Mouse (Mus musculus) layer of hippocampus, adult 11-12 months (tissue): ENCODE results near the gene Cemip2.

Source experiments
- DNase-seq: peaks from one replicate; pipeline ENCODE4 v3.0.0; 2022; ENCODE audit warnings: low spot score

The Cemip2 gene

GRCm38 (mm10) chr19:21780663-21781062, 2.5 kb downstream of the Cemip2 start:
- DNase-seq, result no peak

DNA sequence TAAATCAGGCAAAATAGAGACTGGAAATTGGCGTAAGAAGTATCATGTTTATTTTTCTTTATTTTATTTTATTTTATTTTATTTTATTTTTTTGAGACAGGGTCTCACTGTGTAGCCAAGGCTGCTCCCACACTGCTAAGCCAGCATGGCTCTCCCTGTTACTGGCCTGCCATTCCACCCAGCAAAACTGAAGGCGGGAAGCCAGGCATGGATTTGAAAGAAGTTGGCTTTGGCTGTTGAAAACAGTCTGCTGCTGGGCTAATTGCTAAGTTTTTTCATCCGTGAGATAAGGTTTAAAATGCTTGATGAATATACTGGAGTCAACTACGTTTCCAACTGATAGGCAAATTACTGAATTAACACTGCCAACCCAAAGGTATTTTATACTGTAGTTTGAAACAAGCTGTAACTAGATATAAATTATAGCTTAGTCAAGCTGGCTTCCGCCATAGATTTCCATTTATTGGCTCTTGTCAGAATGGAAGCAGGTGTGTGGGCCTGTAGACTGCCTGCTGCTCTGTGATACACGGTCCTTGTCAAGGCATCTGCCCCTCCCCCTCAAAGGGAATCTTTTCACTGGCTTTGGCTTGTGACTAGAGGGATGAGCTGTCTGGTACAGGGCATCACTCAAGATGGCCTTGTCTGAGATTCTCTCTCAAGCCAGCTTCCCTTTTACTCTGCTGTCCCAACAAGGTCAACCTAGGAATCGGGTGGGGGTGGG, 3.1 kb downstream of the Cemip2 start:
- DNase-seq, result no peak

- no peak for DNase-seq
Observed at GRCm38 (mm10) chr19:21781787-21782432, 3.8 kb downstream of the Cemip2 start.

- no peak for DNase-seq
Observed at GRCm38 (mm10) chr19:21783717-21784116, 5.6 kb downstream of the Cemip2 start.

GRCm38 (mm10) chr19:21784331-21785131, 6.4 kb downstream of the Cemip2 start:
- DNase-seq, result no peak

DNA sequence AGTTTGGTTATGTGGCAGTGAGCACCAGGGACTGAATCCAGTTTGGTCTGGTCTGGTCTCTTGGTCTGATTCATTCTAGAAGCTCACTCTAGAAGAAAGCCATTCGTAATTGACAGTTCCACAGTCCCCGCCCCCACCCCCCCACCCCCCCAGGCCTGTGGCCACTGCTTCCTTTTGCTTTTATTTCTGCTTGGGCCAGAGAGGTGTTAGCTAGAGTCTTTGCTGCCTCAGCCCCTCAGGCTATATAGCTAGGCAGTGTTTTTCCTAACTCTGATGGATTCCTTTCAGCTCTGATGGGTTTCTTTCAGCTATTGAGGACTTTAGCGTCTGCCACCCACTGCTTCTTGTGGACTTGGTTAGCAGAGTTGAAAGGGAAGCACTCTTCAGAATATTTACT, 7.0 kb downstream of the Cemip2 start:
- no peak for DNase-seq

GRCm38 (mm10) chr19:21787004-21787480, 8.9 kb downstream of the Cemip2 start:
- peak; percentile 45 for DNase-seq

GRCm38 (mm10) chr19:21788999-21789398, 10.9 kb downstream of the Cemip2 start:
- no peak for DNase-seq

GRCm38 (mm10) chr19:21789676-21790075, 11.5 kb downstream of the Cemip2 start:
- no peak for DNase-seq

DNA sequence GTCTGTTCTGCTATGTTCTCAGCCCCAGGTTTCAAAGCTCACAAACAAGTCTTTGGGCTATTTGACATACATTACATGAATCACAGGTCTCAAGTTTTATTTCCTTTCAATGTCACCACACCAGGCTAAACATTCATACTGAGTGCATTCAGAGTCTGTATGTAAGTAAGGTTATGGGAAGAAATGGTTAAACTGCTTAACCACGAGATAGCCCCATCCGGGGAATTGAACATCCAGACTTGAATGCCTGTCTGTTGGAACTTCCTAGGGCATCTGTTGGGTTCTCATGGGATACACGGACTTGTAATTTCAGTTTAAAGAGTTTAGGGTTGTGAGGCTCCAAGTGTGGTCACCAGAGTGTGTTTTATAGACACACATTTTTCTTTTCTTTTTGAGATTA, 13.2 kb downstream of the Cemip2 start:
- DNase-seq, result no peak

- DNase-seq, result no peak
Observed at GRCm38 (mm10) chr19:21791826-21792225, 13.7 kb downstream of the Cemip2 start.

DNA sequence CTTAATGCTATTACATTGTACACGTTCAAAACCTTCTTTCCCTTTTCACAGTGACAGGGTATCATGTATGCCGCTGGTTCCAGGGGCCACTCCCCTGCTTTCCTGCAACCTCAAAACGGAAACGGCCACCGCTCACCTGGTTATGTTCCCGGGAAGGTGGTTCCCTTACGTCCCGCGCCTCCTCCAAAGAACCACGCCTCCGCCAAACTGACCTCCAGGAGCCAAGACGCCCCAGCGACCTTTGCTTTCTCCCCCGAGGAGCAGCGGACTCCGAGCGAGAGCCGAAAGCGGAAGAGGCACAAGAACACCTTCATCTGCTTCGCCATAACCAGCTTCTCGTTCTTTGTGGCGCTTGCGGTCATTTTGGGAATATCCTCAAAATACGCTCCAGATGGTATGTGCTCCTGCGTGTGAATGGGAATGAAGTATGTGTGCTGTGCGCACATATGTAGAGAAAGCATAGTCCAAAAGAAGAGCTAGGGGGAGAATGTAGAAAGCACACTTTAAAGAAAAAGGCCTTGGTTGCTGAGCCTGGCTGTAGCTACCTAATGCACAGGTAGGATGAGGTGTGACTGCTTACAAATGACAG, 14.5 kb downstream of the Cemip2 start:
- no peak for DNase-seq

DNA sequence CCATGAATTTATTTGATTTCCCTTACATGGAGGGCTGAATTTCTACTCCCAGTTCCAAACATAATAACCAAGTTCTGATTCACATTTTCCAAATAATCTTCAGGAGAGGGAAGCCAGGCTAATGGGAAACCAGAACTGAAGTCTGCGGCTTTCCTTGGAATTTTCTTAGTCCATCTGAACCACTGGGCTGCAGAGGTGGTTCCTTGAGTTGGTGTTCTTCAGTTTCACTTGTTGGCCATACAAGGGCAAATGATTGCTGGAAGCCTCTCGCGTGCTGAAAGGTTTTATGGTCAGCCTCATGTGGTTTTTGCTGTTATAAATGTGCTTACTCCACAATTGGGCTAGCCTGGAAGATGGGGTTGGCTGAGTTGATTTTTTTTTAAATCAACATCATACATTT, 16.4 kb downstream of the Cemip2 start:
- no peak for DNase-seq

DNA sequence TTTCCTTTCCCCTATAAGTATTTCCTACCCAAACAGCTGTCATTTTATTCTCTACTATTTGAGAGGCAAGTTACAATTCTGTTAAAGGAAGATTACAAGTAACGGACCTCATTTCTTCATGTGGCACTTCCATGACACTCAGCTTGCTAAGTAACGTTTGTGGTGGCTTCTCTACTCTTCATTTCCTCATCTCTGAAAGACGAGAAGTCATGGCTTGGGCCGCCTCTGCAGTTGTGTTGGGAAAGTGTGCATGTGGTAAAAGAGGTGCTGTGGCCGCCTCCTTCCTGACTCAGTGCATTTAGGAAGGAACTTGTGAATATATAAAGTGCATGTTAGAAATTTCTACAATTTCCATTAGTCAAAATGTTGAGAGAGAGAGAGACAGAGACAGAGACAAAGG, 18.2 kb downstream of the Cemip2 start:
- DNase-seq, result no peak

DNA sequence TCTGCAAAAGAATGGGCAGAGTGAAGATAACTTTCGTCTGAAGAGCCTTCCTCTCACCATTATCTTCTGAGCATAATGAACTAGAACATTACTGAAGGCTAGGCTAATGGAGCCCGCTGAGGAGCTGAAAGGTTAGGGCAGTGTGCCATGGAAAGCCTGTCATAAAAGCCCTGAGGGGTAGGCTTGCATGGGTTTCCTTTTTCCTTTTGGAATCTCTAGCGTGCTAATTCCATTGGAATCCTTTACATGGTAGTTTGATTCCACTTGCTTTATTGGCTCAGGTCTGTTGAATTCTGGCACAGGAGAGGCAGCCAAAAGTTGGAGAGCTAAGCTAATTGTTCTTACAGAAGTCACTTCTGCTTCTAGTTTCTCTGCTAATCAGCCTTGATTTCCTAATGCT, 20.6 kb downstream of the Cemip2 start:
- no peak for DNase-seq

GRCm38 (mm10) chr19:21799410-21800373, 21.6 kb downstream of the Cemip2 start:
- DNase-seq, result no peak

GRCm38 (mm10) chr19:21804488-21804887, 26.3 kb downstream of the Cemip2 start:
- no peak for DNase-seq

DNA sequence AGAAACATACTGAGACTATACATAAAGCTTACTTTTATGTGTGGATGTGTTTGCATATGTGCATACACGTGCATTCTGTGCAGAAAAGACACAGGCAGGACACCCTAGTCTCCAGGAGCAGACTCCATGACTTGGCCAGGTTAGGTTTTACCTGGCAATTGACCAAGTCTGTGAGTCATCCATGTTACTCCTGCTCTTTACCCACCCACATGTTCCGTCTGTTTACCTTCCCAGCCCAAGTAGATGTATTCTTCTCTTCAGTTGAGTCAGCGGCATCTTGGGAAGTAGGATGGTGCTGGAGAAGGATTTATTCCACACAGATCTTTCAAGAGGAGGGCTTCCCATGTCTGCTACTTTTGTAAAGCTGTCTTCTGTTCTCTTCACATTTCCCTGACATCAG, 27.2 kb downstream of the Cemip2 start:
- DNase-seq, result no peak

- no peak for DNase-seq
Observed at GRCm38 (mm10) chr19:21810135-21810534, 32.0 kb downstream of the Cemip2 start.

- DNase-seq, result no peak
Observed at GRCm38 (mm10) chr19:21813560-21813959, 35.4 kb downstream of the Cemip2 start.

- DNase-seq, result no peak
Observed at GRCm38 (mm10) chr19:21814433-21815020, 36.4 kb downstream of the Cemip2 start.
